Mouse (Mus musculus): ENCODE data around the gene Nell1. TPM values are rescaled to one million over a fixed set of nuclear protein-coding genes. Genes with fewer than 3 reads are reported as not detected.

The Nell1 gene
- not detected for polyA plus RNA-seq (2015; fragmentation: Illumina TruSeq; extraction: RNeasy Lipid Tissue Mini Kit (QIAGEN cat#74804); ENCODE audit: insufficient read depth, low replicate concordance)

DNA sequence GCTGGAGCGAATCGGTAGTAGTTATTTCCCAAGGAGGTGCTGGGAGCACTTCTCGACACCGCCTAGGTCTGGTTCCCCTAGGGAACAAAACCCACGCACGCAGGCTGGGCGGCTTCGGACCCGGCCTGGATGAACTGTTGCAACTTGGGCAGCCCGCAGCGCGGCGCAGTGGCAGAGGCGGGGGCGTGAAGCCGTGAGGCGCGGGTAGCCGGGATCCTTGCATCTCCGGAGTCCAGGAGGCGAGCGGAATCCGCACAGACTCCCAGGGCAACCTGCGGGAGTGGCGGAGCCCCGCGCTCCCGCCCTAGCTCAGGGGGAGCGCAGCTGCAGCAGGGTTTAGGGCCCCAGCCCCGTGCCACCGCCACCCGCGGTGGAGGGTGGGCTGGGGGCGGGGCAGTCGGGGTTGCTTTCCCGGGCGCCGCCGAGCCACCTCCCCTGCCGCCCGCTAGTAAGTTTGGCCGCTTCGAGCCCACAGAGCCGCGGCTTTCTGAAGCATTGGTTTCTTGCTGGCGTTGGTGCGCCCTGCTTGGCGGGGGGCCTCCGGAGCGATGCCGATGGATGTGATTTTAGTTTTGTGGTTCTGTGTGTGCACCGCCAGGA is at the start of gene Nell1:
Gene Nell1 (plus strand): TSS at position 24 of the 600 bp plus-strand sequence.

DNA sequence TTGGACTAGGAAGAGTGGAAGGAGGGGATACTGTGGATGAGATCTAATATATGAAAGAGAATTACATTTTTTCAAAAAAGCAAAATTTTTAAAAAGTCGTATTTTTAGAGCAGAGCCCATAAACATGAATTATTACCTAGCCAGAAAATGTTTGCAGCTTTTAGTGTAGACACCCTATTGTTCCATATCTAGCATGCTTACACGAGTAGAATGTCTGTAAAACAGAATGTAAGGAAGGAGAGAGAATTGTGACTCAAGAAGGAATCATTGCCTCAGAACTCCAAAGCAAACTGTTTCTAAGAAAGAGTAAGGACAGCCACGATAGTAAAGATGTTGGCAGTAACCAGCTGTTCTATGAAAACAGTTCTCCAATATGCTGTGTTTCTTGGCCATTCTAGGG is 624.2 kb downstream of the Nell1 start, which contains the start of gene 4933405O20Rik:
Gene 4933405O20Rik (plus strand): TSS at position 301 of the 400 bp plus-strand sequence.

Other genes starting within 250 kb of the Nell1 start
- gene Htatip2, start 215.7 kb upstream of the Nell1 start, polyA plus RNA-seq (2015; fragmentation: Illumina TruSeq; extraction: RNeasy Lipid Tissue Mini Kit (QIAGEN cat#74804); ENCODE audit: insufficient read depth, low replicate concordance): 23.0 TPM
- gene Prmt3, start 196.5 kb upstream of the Nell1 start, polyA plus RNA-seq (2015; fragmentation: Illumina TruSeq; extraction: RNeasy Lipid Tissue Mini Kit (QIAGEN cat#74804); ENCODE audit: insufficient read depth, low replicate concordance): 38.1 TPM
- not detected for gene Slc6a5, start 64.7 kb upstream of the Nell1 start, polyA plus RNA-seq (2015; fragmentation: Illumina TruSeq; extraction: RNeasy Lipid Tissue Mini Kit (QIAGEN cat#74804); ENCODE audit: insufficient read depth, low replicate concordance)

All from spleen, adult 10 weeks (tissue).